Mouse (Mus musculus): ENCODE data around the gene Gucd1. TPM values are rescaled to one million over a fixed set of nuclear protein-coding genes. Genes with fewer than 3 reads are reported as not detected.
"Not testable (repeated sequence)": the region's sequence is repeated elsewhere in the genome, so short reads cannot be mapped to it uniquely, and the experiment has no call there.

The Gucd1 gene
- polyA plus RNA-seq, 1 experiment from 2014 or later = 25.0 TPM

GRCm38 (mm10) chr10:75499214-75499613 lies 18.6 kb downstream of the Gucd1 start:
- 89% methylated on average over 7 of the region's 7 CpGs for WGBS
- H3K4me3 ChIP-seq; ATAC-seq (ENCODE audit: low FRiP score, low read depth): not testable (repeated sequence)

GRCm38 (mm10) chr10:75495921-75496320 lies 21.9 kb downstream of the Gucd1 start:
- H3K9ac ChIP-seq = no peak overlapping the region
- H3K4me1 ChIP-seq = no peaks in the 10 kb centered on the region
- H3K4me3 ChIP-seq = no peak overlapping the region
- no peak overlapping the region for H3K27ac ChIP-seq
- no peak for ATAC-seq (ENCODE audit: low FRiP score, low read depth)
- no peak overlapping the region for H3K4me2 ChIP-seq (replicated peaks)
- no peaks in the 10 kb centered on the region for H3K9me3 ChIP-seq
- no peaks in the 10 kb centered on the region for H3K27me3 ChIP-seq (replicated peaks)
- no peaks in the 10 kb centered on the region for H3K36me3 ChIP-seq

More at GRCm38 (mm10) chr10:75499214-75499613, 18.6 kb downstream of the Gucd1 start:
- not testable (repeated sequence) for H3K4me2 ChIP-seq (replicated peaks); H3K4me1 ChIP-seq; H3K9me3 ChIP-seq; H3K36me3 ChIP-seq; H3K27me3 ChIP-seq (replicated peaks); H3K27ac ChIP-seq; H3K9ac ChIP-seq

- H3K4me2 ChIP-seq (replicated peaks) = no peak overlapping the region
- WGBS = 82% methylated on average over 6 of the region's 6 CpGs
Measured at GRCm38 (mm10) chr10:75495304-75495703, 22.5 kb downstream of the Gucd1 start.

GRCm38 (mm10) chr10:75491936-75492262 lies 25.9 kb downstream of the Gucd1 start:
- no peaks in the 10 kb centered on the region for H3K9me3 ChIP-seq
- WGBS = 90% methylated on average over 2 of the region's 2 CpGs
- no peak overlapping the region for H3K4me3 ChIP-seq
- H3K27ac ChIP-seq = no peak overlapping the region
- no peaks in the 10 kb centered on the region for H3K27me3 ChIP-seq (replicated peaks)
- no peak overlapping the region for H3K4me2 ChIP-seq (replicated peaks)
- ATAC-seq (ENCODE audit: low FRiP score, low read depth) = no peak
- H3K9ac ChIP-seq = no peak overlapping the region
- H3K4me1 ChIP-seq = no peaks in the 10 kb centered on the region
- no peaks in the 10 kb centered on the region for H3K36me3 ChIP-seq

More at GRCm38 (mm10) chr10:75495304-75495703, 22.5 kb downstream of the Gucd1 start:
- Histone ChIP-seq H3K9ac (no peak overlapping the region), H3K27me3 (replicated peaks) (no peaks in the 10 kb centered on the region), H3K9me3 (no peaks in the 10 kb centered on the region), H3K27ac (no peak overlapping the region), H3K4me1 (no peaks in the 10 kb centered on the region), H3K4me3 (no peak overlapping the region), H3K36me3 (no peaks in the 10 kb centered on the region)
- no peak for ATAC-seq (ENCODE audit: low FRiP score, low read depth)

- WGBS = 83% methylated on average over 3 of the region's 3 CpGs
- Histone ChIP-seq H3K4me2 (replicated peaks) (no peak overlapping the region), H3K27ac (no peak overlapping the region), H3K9ac (no peak overlapping the region), H3K9me3 (no peaks in the 10 kb centered on the region), H3K27me3 (replicated peaks) (no peaks in the 10 kb centered on the region), H3K36me3 (no peaks in the 10 kb centered on the region), H3K4me3 (no peak overlapping the region), H3K4me1 (no peaks in the 10 kb centered on the region)
- no peak for ATAC-seq (ENCODE audit: low FRiP score, low read depth)
Measured at GRCm38 (mm10) chr10:75491234-75491935, 26.4 kb downstream of the Gucd1 start.

GRCm38 (mm10) chr10:75490731-75491130 lies 27.0 kb downstream of the Gucd1 start:
- H3K4me1 ChIP-seq = no peaks in the 10 kb centered on the region
- 88% methylated on average over 2 of the region's 2 CpGs for WGBS

GRCm38 (mm10) chr10:75489522-75489921 lies 28.2 kb downstream of the Gucd1 start:
- no peak for ATAC-seq (ENCODE audit: low FRiP score, low read depth)
- no peaks in the 10 kb centered on the region for H3K27me3 ChIP-seq (replicated peaks)
- WGBS = 80% methylated on average over 2 of the region's 2 CpGs

More at GRCm38 (mm10) chr10:75490731-75491130, 27.0 kb downstream of the Gucd1 start:
- Histone ChIP-seq H3K27ac (no peak overlapping the region), H3K9ac (no peak overlapping the region), H3K36me3 (no peaks in the 10 kb centered on the region), H3K4me2 (replicated peaks) (no peak overlapping the region), H3K9me3 (no peaks in the 10 kb centered on the region), H3K27me3 (replicated peaks) (no peaks in the 10 kb centered on the region), H3K4me3 (no peak overlapping the region)
- ATAC-seq (ENCODE audit: low FRiP score, low read depth) = no peak

GRCm38 (mm10) chr10:75487131-75487530 lies 30.6 kb downstream of the Gucd1 start:
- Histone ChIP-seq H3K36me3 (no peaks in the 10 kb centered on the region), H3K4me2 (replicated peaks) (no peak overlapping the region), H3K27ac (no peak overlapping the region), H3K4me1 (no peaks in the 10 kb centered on the region), H3K4me3 (no peak overlapping the region), H3K9ac (no peak overlapping the region), H3K27me3 (replicated peaks) (no peaks in the 10 kb centered on the region), H3K9me3 (no peaks in the 10 kb centered on the region)
- 71% methylated on average over 3 of the region's 3 CpGs for WGBS
- ATAC-seq (ENCODE audit: low FRiP score, low read depth) = no peak

More at GRCm38 (mm10) chr10:75489522-75489921, 28.2 kb downstream of the Gucd1 start:
- no peak overlapping the region for H3K4me2 ChIP-seq (replicated peaks)
- H3K9me3 ChIP-seq = no peaks in the 10 kb centered on the region
- H3K4me1 ChIP-seq = no peaks in the 10 kb centered on the region
- no peak overlapping the region for H3K9ac ChIP-seq
- no peaks in the 10 kb centered on the region for H3K36me3 ChIP-seq
- no peak overlapping the region for H3K27ac ChIP-seq
- H3K4me3 ChIP-seq = no peak overlapping the region

GRCm38 (mm10) chr10:75486086-75486979 lies 31.4 kb downstream of the Gucd1 start:
- no peaks in the 10 kb centered on the region for H3K36me3 ChIP-seq
- H3K27ac ChIP-seq = no peak overlapping the region

GRCm38 (mm10) chr10:75484767-75485166 lies 33.0 kb downstream of the Gucd1 start:
- Histone ChIP-seq H3K9ac (no peak overlapping the region), H3K9me3 (no peaks in the 10 kb centered on the region), H3K4me3 (no peak overlapping the region), H3K4me2 (replicated peaks) (no peak overlapping the region), H3K27me3 (replicated peaks) (no peaks in the 10 kb centered on the region), H3K27ac (no peak overlapping the region), H3K4me1 (no peaks in the 10 kb centered on the region), H3K36me3 (no peaks in the 10 kb centered on the region)
- WGBS = 75% methylated on average over 6 of the region's 6 CpGs
- no peak for ATAC-seq (ENCODE audit: low FRiP score, low read depth)

More at GRCm38 (mm10) chr10:75486086-75486979, 31.4 kb downstream of the Gucd1 start:
- Histone ChIP-seq H3K9me3 (no peaks in the 10 kb centered on the region), H3K9ac (no peak overlapping the region), H3K4me3 (no peak overlapping the region), H3K27me3 (replicated peaks) (no peaks in the 10 kb centered on the region), H3K4me1 (no peaks in the 10 kb centered on the region), H3K4me2 (replicated peaks) (no peak overlapping the region)
- ATAC-seq (ENCODE audit: low FRiP score, low read depth) = no peak
- 57% methylated on average over 9 of the region's 9 CpGs for WGBS

- ATAC-seq (ENCODE audit: low FRiP score, low read depth) = no peak
- Histone ChIP-seq H3K4me2 (replicated peaks) (no peak overlapping the region), H3K27ac (no peak overlapping the region), H3K9me3 (no peaks in the 10 kb centered on the region), H3K27me3 (replicated peaks) (no peaks in the 10 kb centered on the region), H3K9ac (no peak overlapping the region), H3K36me3 (no peaks in the 10 kb centered on the region), H3K4me1 (no peaks in the 10 kb centered on the region), H3K4me3 (no peak overlapping the region)
- 86% methylated on average over 6 of the region's 6 CpGs for WGBS
Measured at GRCm38 (mm10) chr10:75484066-75484465, 33.7 kb downstream of the Gucd1 start.

- H3K4me3 ChIP-seq = no peak overlapping the region
- no peaks in the 10 kb centered on the region for H3K36me3 ChIP-seq
- 88% methylated on average over 11 of the region's 11 CpGs for WGBS
- ATAC-seq (ENCODE audit: low FRiP score, low read depth) = no peak
- H3K27ac ChIP-seq = no peak overlapping the region
- H3K9me3 ChIP-seq = no peaks in the 10 kb centered on the region
- no peak overlapping the region for H3K4me2 ChIP-seq (replicated peaks)
- no peaks in the 10 kb centered on the region for H3K27me3 ChIP-seq (replicated peaks)
- H3K9ac ChIP-seq = no peak overlapping the region
- H3K4me1 ChIP-seq = no peaks in the 10 kb centered on the region
Measured at GRCm38 (mm10) chr10:75482919-75483483, 34.8 kb downstream of the Gucd1 start.

Data from neural tube, embryonic 12.5 days (tissue).